Mouse (Mus musculus): ENCODE measurements at regions not wholly inside any gene's neighbourhood (a gene's known extent, or its start where the extent isn't known, plus 50 kb on each side); places are given as distances from the start of the nearest gene placed in this dataset.

GRCm38 (mm10) chr6:98482319-98482718, 139.8 kb upstream of the Gm765 start:
- no peak for DNase-seq (ENCODE audit: low spot score in 2 of 2)

DNA sequence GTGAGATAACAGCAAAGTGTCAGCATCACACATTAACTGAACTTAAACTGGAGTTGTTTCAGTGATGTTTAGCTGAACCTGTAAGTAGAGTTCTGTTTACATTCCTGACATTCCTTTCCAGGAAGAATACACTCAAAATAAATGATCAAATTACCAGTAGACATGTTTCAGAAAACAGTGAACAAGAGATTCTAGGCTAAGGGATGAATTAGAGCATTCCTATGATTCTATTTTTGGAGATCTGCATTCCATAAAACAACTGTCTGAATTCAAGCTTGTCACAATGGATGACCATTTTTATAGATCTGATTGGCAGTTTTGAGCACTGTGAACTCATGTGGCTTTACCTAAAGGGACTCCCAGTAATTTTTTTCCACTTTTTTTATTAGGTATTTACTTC, 125.0 kb upstream of the Gm765 start:
- no peak for DNase-seq (ENCODE audit: low spot score in 2 of 2)

DNA sequence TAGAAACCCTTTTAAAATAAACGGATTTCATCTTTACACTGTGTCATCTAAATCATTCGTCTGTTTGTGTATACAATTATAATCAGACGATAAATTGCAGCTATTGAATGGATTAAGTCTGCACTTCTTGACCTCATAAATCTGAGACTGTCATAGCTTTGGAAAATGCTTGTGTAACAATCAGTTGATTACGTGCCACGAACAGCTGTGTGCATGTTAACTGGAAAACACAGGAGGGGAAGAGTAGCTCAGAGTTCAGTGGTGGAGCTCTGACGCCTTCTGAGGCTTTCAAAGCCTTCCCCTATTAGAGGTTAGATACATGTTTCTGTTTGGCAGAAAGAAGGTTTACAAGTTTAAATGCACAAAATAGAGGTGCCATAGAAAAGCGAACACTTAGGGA, 109.7 kb upstream of the Gm765 start:
- no peak for DNase-seq (ENCODE audit: low spot score in 2 of 2)

- no peak for DNase-seq (ENCODE audit: low spot score in 2 of 2)
These were observed 93.1 kb upstream of the Gm765 start for GRCm38 (mm10) chr6:98435676-98436075.

GRCm38 (mm10) chr6:98433286-98433685, 90.7 kb upstream of the Gm765 start:
- no peak for DNase-seq (ENCODE audit: low spot score in 2 of 2)

GRCm38 (mm10) chr6:98429120-98429519, 86.6 kb upstream of the Gm765 start:
- DNase-seq (ENCODE audit: low spot score in 2 of 2): no peak

DNA sequence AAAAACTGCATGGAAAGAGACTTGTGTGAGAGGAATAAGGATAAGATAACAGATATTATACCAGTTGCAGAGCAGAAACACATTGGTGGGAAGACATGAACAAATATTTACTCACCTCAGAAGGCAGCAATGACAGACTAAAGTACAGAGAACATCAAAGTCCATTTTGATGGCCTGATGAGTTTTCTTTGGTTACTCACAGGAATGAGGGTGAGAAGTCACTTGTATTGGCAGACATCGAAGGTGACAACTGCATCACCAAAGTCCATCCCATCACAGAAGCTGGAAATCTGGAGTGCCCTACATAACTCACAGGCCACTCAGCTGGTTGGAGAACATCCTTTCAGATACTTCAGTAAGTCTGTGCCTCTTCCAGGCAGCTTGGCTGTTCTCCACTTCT, 60.1 kb upstream of the Gm765 start:
- no peak for DNase-seq (ENCODE audit: low spot score in 2 of 2)

- DNase-seq (ENCODE audit: low spot score in 2 of 2): no peak
These were observed 52.0 kb upstream of the Gm765 start for GRCm38 (mm10) chr6:98394589-98394988.

All from urinary bladder, adult 18-20 months (tissue).